Mouse (Mus musculus) hindbrain, postnatal 0 days (tissue): ENCODE results near the gene Prrt3. TPM values are rescaled to one million over a fixed set of nuclear protein-coding genes. Genes with fewer than 3 reads are reported as not detected.
A peak's percentile ranks its signal among the peaks of the same experiment; 100 is the strongest.

Experiments used
- ATAC-seq: fragments of 200-750 bp; cut with Nextera tagmentation; 2 replicates; pipeline ENCODE4 v1.8.0; 2017; ENCODE audit warnings: mild to moderate bottlenecking, moderate TSS enrichment, moderate library complexity
- DNase-seq: peaks from one replicate; pipeline ENCODE4 v3.0.0-alpha.2; 2015; ENCODE audit warnings: low spot score
- H3K27ac ChIP-seq: fragments of 300-500 bp; sonication (generic); 2 replicates; pipeline ENCODE4 v1.5.1; 2014; ENCODE audit warnings: mild to moderate bottlenecking
- H3K27me3 ChIP-seq: fragments of 300-500 bp; sonication (generic); 2 replicates; pipeline ENCODE4 v1.6.1; 2014; ENCODE audit warnings: low read length, mixed read lengths; ENCODE audit not compliant: insufficient read depth
- H3K36me3 ChIP-seq: fragments of 300-500 bp; sonication (generic); 2 replicates; pipeline ENCODE4 v1.6.1; 2014; ENCODE audit warnings: low read length, mixed read lengths; ENCODE audit not compliant: insufficient read depth
- H3K4me1 ChIP-seq: fragments of 300-500 bp; sonication (generic); 2 replicates; pipeline ENCODE4 v1.6.1; 2014; ENCODE audit warnings: antibody characterized with exemption, low read length, mixed read lengths; ENCODE audit not compliant: insufficient read depth
- H3K4me2 ChIP-seq: fragments of 300-500 bp; sonication (generic); 2 replicates; pipeline ENCODE4 v1.6.1; 2014; ENCODE audit warnings: low read depth, mild to moderate bottlenecking, low read length, moderate library complexity, mixed read lengths
- H3K4me3 ChIP-seq: fragments of 300-500 bp; sonication (generic); 2 replicates; pipeline ENCODE4 v1.5.1; 2014; ENCODE audit warnings: low read length
- H3K9ac ChIP-seq: fragments of 300-500 bp; sonication (generic); replicated peaks from 2 replicates; pipeline ENCODE4 v1.6.1; 2014; ENCODE audit warnings: mild to moderate bottlenecking, low read length, moderate library complexity, mixed read lengths
- H3K9me3 ChIP-seq: fragments of 300-500 bp; sonication (generic); 2 replicates; pipeline ENCODE4 v1.6.1; 2016; ENCODE audit warnings: low read length, mixed read lengths
- CTCF ChIP-seq: IDR thresholded peaks from 2 replicates; pipeline ENCODE4 v1.5.1; 2016; ENCODE audit warnings: antibody characterized with exemption, control low read depth, low read depth
- WGBS: fragments of 180-500 bp; shearing (Covaris S2); extraction: QIAGEN DNeasy Blood & Tissue Kit; methylation state at CpG from one replicate; pipeline ENCODE4 v1.1.7; 2014; 5-methylcytosine and 5-hydroxymethylcytosine counted together
- polyA plus RNA-seq: library from polyadenylated mRNA; unstranded; fragments of >200 nt; fragmentation: Nextera tagmentation; extraction: Ambion mirVana; gene quantifications from 2 replicates; pipeline ENCODE4 v1.2.1, GENCODE M21; 2015
- total RNA-seq: library from RNA; depleted of rRNA; stranded (reverse); fragments of >200 nt; gene quantifications from 2 replicates; pipeline ENCODE4 v1.2.3, GENCODE M21; 2014

Gene Prrt3
- total and polyA plus RNA-seq, 2 experiments from 2014 or later: 15.8 to 40.4 TPM

- 2% methylated on average over 31 of the region's 31 CpGs for WGBS
- H3K27me3 ChIP-seq: no peaks in the 10 kb centered on the region; the same call in 1 of the 2 replicates
- H3K27ac ChIP-seq: 0 out of 2 replicates have a peak overlapping the region, but pooled peaks have one; percentile 22
- H3K4me1 ChIP-seq: peaks cover 9% of the 10 kb centered on the region; the same call in 1 of the 2 replicates
- H3K36me3 ChIP-seq: no peaks in the 10 kb centered on the region
- H3K4me3 ChIP-seq: peak overlapping the region; percentile 25
- peak overlapping the region; percentile 18; the same call in 1 of the 2 replicates for H3K9ac ChIP-seq
- peak; percentile 84 for DNase-seq
- H3K4me2 ChIP-seq: peak overlapping the region; percentile 55
- peak; percentile 78 for TF ChIP-seq CTCF
- ATAC-seq: peak; percentile 80
- H3K9me3 ChIP-seq: no peaks in the 10 kb centered on the region
These were observed 32.3 kb downstream of the Prrt3 start for GRCm38 (mm10) chr6:113469432-113469831.

GRCm38 (mm10) chr6:113469021-113469420 is 32.7 kb downstream of the Prrt3 start:
- peaks cover 9% of the 10 kb centered on the region; the same call in 1 of the 2 replicates for H3K4me1 ChIP-seq
- no peaks in the 10 kb centered on the region for H3K36me3 ChIP-seq
- no peaks in the 10 kb centered on the region; the same call in 1 of the 2 replicates for H3K27me3 ChIP-seq
- 14% methylated on average over 9 of the region's 9 CpGs for WGBS
- peak; percentile 80 for TF ChIP-seq CTCF
- DNase-seq (peak; percentile 82), ATAC-seq (peak; percentile 73)
- H3K9me3 ChIP-seq: no peaks in the 10 kb centered on the region
- 0 out of 2 replicates have a peak overlapping the region, but pooled peaks have one; percentile 18 for H3K9ac ChIP-seq
- peak overlapping the region; percentile 55 for H3K4me2 ChIP-seq
- H3K4me3 ChIP-seq: peak overlapping the region; percentile 25
- H3K27ac ChIP-seq: 0 out of 2 replicates have a peak overlapping the region, but pooled peaks have one; percentile 22

GRCm38 (mm10) chr6:113468512-113468911 is 33.2 kb downstream of the Prrt3 start:
- 69% methylated on average over 3 of the region's 3 CpGs for WGBS
- Histone ChIP-seq H3K4me2 (no peak overlapping the region), H3K27me3 (no peaks in the 10 kb centered on the region; the same call in 1 of the 2 replicates), H3K36me3 (no peaks in the 10 kb centered on the region), H3K9me3 (no peaks in the 10 kb centered on the region), H3K27ac (no peak overlapping the region), H3K4me1 (peaks cover 9% of the 10 kb centered on the region; the same call in 1 of the 2 replicates), H3K4me3 (no peak overlapping the region), H3K9ac (no peak overlapping the region)
- ATAC-seq: no peak
- DNase-seq: no peak
- TF ChIP-seq CTCF: no peak

GRCm38 (mm10) chr6:113465602-113466001 is 36.1 kb downstream of the Prrt3 start:
- no peaks in the 10 kb centered on the region for H3K36me3 ChIP-seq
- no peaks in the 10 kb centered on the region; the same call in 1 of the 2 replicates for H3K27me3 ChIP-seq
- no peak overlapping the region for H3K4me3 ChIP-seq
- peaks cover 9% of the 10 kb centered on the region; the same call in 1 of the 2 replicates for H3K4me1 ChIP-seq
- WGBS: 45% methylated on average over 5 of the region's 5 CpGs
- ATAC-seq (peak; percentile 66), DNase-seq (peak; percentile 79)
- peak; percentile 80 for TF ChIP-seq CTCF
- no peak overlapping the region for H3K9ac ChIP-seq
- no peak overlapping the region for H3K4me2 ChIP-seq
- H3K9me3 ChIP-seq: no peaks in the 10 kb centered on the region
- no peak overlapping the region for H3K27ac ChIP-seq

GRCm38 (mm10) chr6:113464040-113464439 is 37.7 kb downstream of the Prrt3 start:
- Histone ChIP-seq H3K4me3 (no peak overlapping the region), H3K4me1 (peaks cover 4% of the 10 kb centered on the region; the same call in 1 of the 2 replicates), H3K36me3 (no peaks in the 10 kb centered on the region), H3K4me2 (no peak overlapping the region), H3K27me3 (0 out of 2 replicates have a peak, but pooled peaks cover 3% of the 10 kb centered on the region), H3K9me3 (no peaks in the 10 kb centered on the region), H3K9ac (no peak overlapping the region), H3K27ac (no peak overlapping the region)
- ATAC-seq: no peak
- no peak for TF ChIP-seq CTCF
- 67% methylated on average over 7 of the region's 7 CpGs for WGBS
- DNase-seq: no peak

GRCm38 (mm10) chr6:113458635-113459034 is 43.1 kb downstream of the Prrt3 start:
- ATAC-seq (no peak), DNase-seq (no peak)
- Histone ChIP-seq H3K4me2 (no peak overlapping the region), H3K27ac (no peak overlapping the region), H3K4me1 (no peaks in the 10 kb centered on the region), H3K9me3 (no peaks in the 10 kb centered on the region), H3K4me3 (no peak overlapping the region), H3K36me3 (no peaks in the 10 kb centered on the region), H3K9ac (no peak overlapping the region), H3K27me3 (0 out of 2 replicates have a peak, but pooled peaks cover 3% of the 10 kb centered on the region)
- TF ChIP-seq CTCF: no peak
- WGBS: 64% methylated on average over 10 of the region's 10 CpGs

- 75% methylated on average over 10 of the region's 10 CpGs for WGBS
- no peak within 1 kb of the TSS for H3K27ac ChIP-seq
- no peak within 1 kb of the TSS for H3K4me3 ChIP-seq
- no peak for TF ChIP-seq CTCF
- ATAC-seq: no peak
- H3K9me3 ChIP-seq: no peaks in the 10 kb centered on the region
- H3K36me3 ChIP-seq: no peaks in the 10 kb centered on the region
- 0 out of 2 replicates have a peak, but pooled peaks cover 3% of the 10 kb centered on the region for H3K27me3 ChIP-seq
- DNase-seq: no peak
- no peak within 1 kb of the TSS for H3K4me2 ChIP-seq
- no peaks in the 10 kb centered on the region for H3K4me1 ChIP-seq
- no peak within 1 kb of the TSS for H3K9ac ChIP-seq
These were observed 43.7 kb downstream of the Prrt3 start, which contains the start of gene Il17re for GRCm38 (mm10) chr6:113457952-113458534. Gene Il17re (plus strand): TSS chr6:113458484.
